Mouse (Mus musculus) retina, postnatal 1 day (tissue): ENCODE measurements at regions not wholly inside any gene's neighbourhood (a gene's known extent, or its start where the extent isn't known, plus 50 kb on each side); places are given as distances from the start of the nearest gene placed in this dataset.

ENCODE experiments used
- DNase-seq: peaks from one replicate; pipeline ENCODE4 v3.0.0-alpha.2; 2012

DNA sequence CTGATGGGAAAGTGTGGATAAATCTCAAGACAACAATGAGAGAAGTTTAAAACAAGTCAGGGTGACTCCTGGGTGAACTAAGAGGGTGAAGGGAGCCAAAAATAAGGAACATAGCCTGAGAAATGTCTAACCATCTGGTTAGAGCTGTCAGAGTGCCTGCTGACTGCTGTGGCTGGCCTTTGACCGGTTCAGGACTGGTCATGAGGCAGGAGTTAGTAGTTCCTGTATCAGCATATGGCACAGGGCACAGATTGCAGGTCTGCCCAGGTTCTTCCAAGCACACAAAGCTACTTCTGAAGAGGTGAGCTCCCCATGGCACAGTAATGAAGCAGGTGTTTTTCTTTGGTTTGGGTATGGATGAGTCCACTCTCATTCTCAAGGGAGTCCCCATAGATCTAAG, 302.0 kb downstream of the Cd109 start:
- DNase-seq, result no peak

DNA sequence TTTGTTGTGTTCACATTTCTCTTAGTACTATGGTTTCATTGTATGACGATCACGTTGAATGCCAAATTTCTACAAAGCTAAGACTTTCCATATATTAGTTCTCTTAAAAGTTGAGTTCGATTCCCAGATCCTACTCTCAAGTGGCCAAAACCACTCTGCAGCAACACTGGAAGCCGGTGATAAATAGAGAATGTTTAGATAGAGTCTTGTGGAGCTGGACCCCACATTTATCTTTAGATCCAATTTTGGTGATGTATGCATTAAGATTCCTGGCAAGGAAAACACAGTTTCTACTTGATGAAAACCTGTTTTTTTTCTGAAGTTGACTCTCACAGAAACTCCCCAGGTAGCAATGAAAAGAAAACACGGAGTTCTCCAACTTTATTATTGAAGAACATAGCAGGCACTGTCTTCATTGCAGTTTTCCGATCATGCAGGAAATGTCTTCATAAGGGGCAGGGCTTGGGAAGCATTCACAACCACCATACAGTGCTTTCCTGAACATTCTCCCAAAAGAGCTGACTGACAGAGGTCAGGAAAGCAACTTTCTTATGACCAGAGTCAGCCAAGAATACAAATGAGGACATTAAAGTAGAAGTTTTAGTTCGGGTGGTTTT, 310.7 kb downstream of the Cd109 start:
- no peak for DNase-seq

DNA sequence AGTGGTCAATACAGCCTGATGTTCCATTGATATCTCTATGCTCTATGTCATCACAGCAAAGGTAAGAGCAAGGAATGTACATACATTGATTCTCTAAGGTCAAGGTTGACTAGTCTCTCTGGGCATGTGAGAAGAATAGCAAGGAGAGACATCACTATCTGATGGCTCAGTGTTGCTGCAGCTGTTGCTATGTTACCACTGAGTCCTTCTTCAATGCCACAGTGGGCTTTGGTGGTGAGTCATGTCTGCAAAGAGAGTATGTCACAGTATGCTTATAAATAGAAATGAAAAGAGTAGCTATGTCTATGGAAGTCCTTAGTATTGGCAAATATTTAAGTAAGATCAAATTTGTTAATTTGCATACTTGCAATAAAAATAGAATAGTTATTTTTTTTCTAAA, 326.3 kb downstream of the Cd109 start:
- DNase-seq, result no peak

DNA sequence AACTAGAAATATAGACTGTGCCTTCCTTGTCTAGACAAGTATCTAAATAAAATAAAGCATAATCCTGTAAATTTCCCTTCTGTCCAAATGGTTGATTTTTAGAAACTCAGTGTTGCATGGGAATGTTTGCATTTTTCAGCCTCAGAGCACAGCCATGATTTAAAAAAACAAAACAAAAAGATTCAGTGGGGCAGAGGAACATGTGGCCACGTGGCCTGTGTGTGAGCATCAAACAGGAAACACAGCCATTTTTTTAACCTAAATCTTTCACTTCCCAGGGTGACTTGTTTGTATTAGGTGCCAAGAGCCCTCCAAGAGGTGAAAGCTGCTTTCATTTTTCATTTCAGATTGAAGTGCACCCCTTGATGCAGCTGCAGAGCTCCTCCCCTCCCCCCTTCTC, 349.5 kb downstream of the Cd109 start:
- DNase-seq, result no peak

DNA sequence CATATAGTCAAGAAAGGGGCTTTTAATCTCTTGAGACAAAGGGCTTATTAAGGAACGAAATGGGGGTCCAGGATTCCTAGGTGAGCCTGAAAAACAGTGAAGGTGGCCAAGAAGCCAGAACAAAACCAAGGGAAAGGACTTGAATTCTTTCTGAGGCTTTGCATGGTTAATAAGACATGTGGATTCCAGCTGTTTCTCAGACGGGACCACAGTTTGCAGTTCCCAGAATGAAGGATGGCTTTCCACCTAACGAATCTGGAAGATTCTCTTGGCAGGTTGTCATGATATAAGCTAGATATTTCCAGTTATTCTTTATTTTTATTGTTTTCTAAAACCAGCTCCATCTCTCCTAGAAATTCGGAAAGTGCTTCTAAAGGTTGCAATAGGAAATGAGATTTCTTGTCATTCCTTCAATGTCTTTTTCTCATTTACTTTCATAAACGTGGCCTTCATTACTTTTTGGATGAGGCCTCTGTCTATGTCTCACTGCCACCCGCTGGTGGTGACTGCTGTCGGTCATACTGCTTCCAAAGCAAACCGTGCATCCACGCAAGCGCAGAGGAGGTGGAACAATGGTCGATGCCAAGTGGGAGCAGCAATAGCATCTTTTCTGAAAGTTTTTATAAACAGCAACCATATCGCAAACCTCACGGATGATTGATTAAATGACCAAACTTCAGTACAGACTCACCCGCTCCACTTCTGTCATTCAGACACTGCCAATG, 350.0 kb downstream of the Cd109 start:
- DNase-seq, result no peak

DNA sequence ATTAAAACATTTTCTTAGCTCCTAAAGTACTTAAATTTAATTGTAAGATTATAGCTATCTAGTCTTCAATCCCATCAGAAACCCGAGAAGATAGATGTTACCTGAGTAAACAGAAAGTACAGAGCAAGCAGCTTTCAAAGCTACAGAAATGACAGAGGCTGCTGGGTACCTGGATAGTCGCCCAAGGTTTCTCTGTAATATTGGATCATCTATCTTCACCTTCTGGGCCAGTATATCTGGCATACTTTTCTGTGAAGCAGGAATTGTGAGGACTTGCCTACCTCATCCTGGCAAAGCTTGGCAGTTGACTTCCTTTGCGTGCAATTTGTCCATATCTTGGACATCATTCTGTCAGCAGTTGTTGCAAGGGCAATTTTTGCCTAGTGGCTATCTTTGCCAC, 356.4 kb downstream of the Cd109 start:
- no peak for DNase-seq

DNA sequence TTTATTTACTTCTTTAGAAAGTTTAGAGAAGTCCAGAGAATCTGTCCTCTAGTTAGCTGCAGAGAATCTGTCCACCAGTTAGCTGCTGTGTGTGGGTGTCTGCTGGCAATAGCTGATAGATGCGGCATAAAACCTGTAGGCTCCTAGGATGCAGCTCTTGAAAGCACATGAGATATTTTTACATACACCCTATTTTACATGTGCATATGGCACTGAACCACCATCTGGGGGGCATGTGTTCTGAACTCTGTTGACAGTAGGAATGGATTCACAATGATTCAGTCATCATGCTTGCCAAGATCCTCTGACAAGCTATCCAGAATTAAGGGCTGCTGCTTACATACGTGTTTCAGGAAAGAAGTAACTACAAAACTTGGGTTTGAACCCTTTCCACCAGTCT, 368.4 kb downstream of the Cd109 start:
- DNase-seq, result no peak

DNA sequence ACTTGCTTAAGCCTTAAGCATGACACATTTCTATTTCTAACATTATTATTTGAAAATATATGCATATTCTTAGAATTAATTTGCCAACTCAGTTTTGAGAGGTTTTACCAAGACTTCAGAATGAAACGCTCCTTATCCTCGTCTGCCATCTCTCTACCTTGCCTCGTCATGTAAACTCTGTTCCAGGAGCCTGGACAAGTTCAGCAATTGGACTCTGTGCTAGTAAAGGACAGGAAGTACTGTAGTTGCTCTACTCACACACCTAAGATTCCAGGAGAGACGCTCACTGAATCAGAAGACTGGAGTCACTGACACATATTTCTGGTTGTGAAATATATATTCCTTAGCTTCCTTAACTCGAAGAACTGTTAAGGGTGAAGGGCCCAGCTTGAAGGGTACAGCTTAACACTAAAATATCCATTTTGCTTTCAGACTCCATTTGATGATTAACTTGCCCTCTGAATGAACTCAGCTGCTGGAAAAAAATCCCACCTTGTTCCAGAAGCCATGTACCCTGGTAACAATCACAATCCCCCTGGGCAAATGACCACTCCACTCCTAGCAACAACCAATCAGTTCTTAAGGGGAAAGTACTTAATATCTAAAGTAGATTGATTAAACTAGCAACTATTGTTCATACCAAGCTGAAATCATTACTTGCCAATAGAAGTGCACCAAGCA, 370.0 kb downstream of the Cd109 start:
- no peak for DNase-seq

DNA sequence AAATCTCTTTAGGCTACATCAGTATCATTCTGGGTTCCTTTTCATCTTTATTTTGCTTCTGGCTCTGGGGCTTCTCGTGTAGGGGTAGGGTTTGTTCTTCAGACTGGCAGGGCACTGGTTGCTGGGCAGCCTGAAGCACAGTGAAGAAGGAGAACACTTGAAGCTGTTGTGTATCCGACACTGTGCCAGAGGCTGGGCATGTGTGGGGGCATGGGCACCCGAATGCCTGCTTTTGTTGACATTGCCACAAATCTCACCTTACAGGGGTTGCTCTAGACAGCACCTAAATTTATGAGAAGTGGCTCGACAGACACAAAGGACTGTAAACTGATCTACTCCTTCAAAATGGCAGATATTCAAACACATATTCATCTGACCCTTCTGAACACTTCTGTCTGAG, 376.0 kb downstream of the Cd109 start:
- DNase-seq, result no peak

DNA sequence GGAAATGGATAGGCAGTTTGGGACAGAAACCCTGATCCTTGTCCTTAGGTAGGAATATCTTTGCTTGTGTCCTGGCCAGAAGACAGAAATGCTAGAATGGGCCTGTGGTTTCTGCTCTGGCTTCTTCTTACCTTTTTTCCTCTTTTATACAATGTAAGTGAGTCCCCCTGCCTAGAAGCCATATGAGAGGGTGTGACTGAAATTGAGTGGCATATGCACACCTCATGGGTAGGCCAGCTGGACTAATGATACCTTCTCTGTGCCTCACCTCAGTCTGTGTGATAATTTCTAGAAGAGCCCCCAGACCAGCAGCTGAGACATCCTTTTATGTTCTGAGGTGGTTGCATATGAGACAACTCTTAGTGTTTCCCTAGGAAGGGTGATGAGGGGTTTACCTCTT, 385.7 kb downstream of the Cd109 start:
- no peak for DNase-seq

DNA sequence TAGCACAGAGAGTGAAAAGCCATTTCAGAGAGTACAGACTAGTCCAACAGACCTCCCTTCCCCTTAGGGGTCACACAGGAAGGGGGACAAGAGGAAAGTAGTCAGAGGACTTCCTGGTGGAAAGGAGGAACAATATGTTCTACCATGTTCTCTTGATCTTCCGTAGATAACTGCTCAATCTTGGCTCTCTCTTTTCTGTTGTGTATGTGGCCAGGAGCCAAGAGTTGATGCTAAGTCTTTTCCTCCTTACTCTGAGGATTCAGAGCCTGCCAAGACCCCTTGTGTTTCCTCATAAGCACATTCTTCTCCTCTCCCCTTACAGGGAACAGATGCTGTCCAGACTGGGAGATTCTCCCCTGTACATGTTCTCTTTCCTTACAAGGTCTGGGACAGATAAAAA, 386.6 kb downstream of the Cd109 start:
- no peak for DNase-seq

DNA sequence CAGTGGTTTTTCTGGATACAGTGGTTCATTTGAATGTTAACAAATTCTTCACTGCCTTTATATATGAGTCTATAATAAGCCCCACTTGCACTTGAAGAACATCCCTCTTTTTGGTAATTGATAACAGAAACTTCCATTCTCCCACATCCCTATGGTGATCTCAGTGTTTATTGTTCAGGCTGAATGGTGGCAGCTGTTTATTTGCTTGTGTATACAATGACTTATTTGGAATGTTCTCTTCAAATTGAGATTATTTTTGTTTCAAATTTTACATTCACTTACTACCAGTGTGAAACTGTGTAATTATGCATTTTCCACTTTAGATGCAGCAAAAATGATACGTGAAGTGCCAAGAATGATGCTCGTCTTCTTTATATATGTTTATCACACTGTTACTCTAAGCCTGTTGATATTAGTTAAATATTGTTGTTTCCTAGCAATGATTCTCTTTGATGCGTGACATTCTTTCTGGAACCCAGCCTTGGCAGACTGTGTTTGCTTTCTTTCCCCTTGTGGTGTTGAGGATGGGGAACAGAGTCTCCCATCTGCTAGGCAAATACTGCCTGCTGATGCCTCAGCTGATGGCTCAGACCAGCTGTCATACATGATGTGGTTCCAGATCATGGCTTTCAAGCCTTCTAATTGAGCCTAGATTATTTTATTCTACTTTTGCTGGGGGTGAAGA, 389.1 kb downstream of the Cd109 start:
- no peak for DNase-seq

DNA sequence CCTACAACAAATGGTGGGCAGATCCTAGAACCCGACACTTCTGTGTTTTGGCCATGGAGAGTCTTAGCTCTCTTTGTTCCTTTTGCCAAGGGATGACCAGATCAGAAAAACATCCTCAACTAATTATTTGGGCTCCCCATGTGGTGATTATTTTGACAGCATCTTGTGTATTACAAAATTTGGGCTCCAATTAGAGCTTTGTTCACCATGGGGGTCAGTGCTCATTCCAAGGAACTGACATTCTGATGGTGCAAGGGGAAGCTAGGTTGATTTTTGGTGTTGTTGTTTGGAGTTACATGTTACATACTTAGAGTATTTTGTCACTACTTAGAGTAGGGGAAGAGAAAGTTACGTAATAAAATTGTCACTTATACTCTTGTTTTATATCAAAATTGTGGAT, 406.9 kb downstream of the Cd109 start:
- no peak for DNase-seq

DNA sequence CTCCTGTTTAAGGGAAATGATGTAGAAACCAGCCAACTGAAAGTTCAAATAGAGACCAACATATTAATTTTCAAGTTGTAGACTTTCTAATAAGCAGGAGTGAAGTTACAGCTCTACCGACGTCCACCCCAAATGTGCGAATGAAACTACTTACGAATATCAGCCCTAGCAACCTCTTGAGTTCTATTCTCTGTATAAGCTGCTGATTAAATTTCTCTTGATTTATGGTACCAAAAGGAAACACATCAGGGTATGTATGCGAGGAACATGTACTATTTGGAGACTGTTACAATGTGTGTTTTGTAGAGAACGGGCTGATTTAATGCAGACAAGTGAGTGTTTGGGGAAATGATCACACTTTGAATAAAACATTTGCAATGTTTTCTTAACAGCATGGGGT, 412.9 kb downstream of the Cd109 start:
- DNase-seq, result no peak

DNA sequence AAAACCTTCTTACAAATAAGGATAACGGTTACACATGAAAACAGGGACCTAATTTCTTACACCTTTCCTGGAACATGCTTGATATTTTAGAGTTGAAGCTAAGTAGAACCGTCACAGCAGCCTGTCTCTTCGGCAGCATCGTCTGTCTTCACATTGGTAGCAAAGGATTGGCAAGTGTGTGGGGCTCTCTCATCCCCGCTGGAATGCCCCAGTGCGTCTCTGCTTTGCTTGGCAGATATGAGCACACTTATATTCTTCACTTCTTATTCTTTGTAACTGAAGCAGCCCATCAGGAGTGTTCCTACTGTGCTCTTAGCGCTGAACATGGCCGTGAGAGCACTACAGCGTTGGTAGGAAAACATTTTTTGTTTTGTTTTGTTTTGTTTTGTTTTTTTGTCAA, 414.1 kb downstream of the Cd109 start:
- DNase-seq, result no peak

DNA sequence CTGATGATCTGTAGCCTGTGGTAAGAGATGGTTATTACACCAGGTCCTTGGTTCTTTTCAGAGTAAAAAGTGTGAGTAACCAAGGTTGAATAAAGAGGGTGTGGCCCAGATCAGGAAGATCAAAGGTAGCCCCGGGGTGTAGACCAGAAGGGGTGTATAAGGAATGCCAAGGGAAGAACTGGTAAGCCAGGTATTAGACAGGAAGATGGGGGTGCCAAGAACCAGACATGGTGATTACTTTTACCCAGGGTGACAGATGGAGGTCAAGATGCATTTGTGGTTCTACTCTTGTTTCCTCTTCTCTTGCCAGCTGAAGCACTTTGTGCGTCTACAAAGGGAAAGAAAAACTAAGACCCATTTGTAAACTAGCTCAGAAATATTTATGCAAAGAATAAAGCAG, 420.3 kb downstream of the Cd109 start:
- DNase-seq, result no peak

DNA sequence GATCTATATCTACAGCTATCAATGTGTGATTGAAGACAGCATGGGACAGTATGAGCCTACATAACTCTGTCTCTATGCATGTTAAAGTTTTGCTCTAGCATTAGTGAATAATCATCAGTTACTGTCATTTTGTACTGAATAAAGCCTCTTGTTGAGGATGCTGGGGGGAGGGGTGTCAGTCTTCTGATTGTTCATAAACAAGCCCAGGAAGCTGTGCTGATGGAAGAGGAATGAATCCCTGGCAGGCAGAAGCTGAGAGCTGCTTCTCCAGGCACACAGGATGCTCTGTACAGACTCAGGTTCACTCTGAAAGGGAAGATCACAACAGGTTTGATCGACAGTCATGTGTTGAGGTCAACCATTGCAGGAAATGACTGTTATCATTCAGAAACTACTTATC, 421.7 kb downstream of the Cd109 start:
- no peak for DNase-seq

DNA sequence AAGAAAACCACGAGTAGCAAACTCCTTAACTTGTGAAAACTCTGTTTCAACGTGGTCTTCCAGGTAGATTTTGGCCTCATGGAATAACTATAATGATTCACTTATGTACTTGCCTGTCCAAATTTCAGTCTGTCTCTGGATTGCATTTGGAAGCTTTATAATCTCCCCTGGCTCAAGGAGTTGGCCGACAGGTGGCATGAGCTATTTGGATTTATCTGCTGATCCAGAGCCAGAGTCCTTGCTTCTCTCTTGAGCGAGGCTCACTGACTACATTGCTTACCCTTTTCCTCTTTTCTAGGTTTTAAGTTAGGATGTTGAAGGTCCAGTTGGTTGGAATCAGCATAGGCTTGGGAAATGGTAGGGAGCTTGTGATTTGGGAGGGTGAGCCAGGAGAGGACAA, 423.6 kb downstream of the Cd109 start:
- no peak for DNase-seq

DNA sequence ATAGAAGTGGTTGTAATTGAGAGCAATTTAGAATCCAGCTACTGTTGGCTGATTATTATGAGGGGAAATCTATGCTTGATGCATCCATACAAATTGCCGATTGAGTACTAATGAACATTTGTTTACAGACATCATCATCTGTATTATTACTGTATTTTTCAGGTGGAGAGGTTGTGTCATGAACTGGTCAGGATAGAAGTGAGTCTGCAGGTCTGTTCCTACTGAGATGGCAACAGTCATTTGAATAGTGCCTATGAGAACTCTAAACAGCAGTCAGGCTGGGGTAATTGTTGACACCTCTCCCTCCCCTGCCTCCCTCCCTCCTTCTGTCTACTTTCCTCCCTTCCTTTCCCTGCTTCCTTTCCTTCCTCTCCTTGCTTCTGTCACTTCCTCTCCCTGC, 429.0 kb downstream of the Cd109 start:
- no peak for DNase-seq

DNA sequence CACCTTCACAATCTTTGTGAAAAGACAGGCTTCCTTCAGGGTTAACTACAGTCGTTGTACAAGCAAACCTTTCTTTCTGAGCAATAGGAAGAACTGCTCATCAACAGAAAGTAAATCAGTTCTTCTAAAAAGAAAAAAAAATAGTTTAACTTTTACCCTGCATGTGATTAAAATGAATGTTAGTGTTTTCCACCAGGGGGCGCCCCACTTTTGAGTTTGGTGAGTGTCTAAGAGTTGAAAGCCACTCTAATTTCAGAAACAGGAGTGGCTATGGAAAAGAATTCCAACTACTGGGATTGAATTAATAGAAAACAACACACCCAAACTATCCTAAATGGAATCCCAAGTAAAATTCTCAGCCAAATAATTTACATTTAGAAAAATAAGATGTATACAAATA, 430.0 kb downstream of the Cd109 start:
- DNase-seq, result peak; percentile 43

DNA sequence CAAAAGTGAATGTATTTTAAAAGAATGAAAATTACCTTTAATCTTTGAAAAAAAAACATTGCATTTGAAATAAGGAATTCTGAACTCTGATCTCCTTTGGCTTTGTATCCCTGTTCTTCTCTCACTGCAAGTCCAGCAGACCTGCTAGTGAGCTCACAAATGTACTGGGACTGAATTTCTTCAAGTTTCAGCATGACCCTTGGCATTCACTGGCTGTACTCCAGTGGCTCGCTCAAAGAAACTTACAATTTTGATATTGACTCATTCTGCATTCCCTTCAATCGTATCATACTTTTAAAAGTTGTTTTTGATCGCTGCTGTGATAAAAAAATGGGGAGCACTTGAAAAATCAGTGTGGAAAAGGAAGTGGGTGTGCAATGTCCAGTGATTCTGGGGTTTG, 456.6 kb downstream of the Cd109 start:
- no peak for DNase-seq

DNA sequence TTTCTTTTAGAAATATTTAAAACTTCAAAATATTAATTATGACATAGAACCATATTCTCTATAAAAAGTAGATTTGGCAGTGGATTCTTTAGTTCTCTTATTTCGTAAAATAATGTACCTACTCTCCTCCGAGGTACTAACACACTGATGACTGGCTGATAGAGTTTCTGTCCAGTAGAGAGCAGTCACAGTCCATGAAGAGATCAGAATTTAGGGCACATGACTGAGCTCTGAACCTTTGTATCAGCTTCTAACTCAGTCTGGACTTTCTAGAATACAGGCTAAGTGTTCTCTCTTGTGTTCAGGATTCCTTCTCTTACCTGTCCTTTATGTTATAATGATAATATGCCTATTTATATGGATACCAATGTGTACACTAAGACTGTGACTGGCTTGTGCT, 494.3 kb downstream of the Cd109 start:
- peak; percentile 7 for DNase-seq

DNA sequence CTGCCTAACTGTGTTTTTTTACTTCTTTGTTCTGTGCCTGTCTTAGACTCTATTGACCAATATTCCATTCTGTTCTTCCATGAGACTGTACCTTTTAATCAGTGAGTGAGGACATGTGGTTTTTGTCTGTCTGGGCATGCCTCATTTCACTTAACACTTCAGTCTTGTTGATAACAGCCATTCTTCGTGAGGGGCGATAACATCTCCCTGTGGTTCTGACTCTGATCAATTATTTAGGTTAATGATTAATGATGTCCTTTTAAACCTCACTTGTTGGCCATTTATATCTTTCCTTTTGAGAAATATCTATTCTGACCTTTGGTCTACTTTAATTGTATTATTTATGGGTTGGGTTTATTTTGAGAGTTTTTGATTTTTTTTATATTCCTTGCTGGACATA, 496.0 kb downstream of the Cd109 start:
- DNase-seq, result no peak

DNA sequence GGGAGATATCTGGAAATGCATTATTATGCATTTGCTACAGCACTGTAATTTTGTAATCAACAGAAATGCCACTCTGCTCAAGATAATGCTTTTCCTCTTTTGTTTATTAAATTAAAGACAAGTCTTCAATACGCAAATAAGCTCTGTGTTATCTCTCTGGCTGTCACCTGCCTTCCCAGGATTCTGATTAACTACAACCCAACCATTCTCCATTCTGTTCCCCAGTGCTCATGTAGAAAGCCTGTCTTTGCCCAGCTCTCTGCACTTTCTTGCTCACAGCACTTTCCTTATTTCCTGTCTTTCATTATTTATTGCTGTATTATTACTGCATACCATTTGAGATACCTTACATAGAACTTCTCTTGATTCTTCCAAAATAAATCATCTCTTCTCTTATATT, 525.6 kb downstream of the Cd109 start:
- DNase-seq, result no peak
